Comparison of ENCODE assay signal across 10 mouse cellular contexts in genomic region chr4:154948066-154948939, GRCm38 (mm10). TPM values are rescaled to one million over a fixed set of nuclear protein-coding genes. Genes with fewer than 3 reads are reported as not detected.
DNase-seq lines count a peak whose midpoint lies in the region; ATAC-seq and TF ChIP-seq lines count a peak whose summit lies in the region.
"Had no signal": no experiment of that assay in that cellular context is flagged by ENCODE, and none has a peak within 500 bp of the region (broad histone marks: within the 10 kb centered on the region; RNA-seq: fewer than 3 reads in every experiment).

No protein-coding gene starts in this region.

- H3K4me2 ChIP-seq in hindbrain, embryonic 11.5 days (replicated peaks; ENCODE audit: low read depth, low read length): peak overlapping the region; percentile 23
- no peak overlapping the region for H3K4me2 ChIP-seq in stomach, postnatal 0 days (replicated peaks; ENCODE audit: low read depth)

- DNase-seq in retina, postnatal 1 day: peak; percentile 86
- no peak for DNase-seq in retina, embryonic 14.5 days (ENCODE audit: low spot score)
- DNase-seq in hindbrain, embryonic 11.5 days (ENCODE audit: low spot score): peak; percentile 55
- DNase-seq in lung, postnatal 14 days: peak; percentile 37
- DNase-seq in stomach, postnatal 0 days (ENCODE audit: low spot score): no peak
- no peak for DNase-seq in kidney, adult 9 months
- DNase-seq: kidney, adult 8-10 months; spleen, adult 18-20 months had no signal

- H3K9ac ChIP-seq in hindbrain, embryonic 11.5 days (ENCODE audit: low read depth, low read length): no peak overlapping the region
- H3K9ac ChIP-seq in stomach, postnatal 0 days (ENCODE audit: low read length): no peak overlapping the region

- H3K9me3 ChIP-seq in hindbrain, embryonic 11.5 days (ENCODE audit: control insufficient read depth, low read length): no peaks in the 10 kb centered on the region
- H3K9me3 ChIP-seq in stomach, postnatal 0 days (ENCODE audit: control insufficient read depth, low read length): no peaks in the 10 kb centered on the region

- 49% methylated on average over 14 of the region's 14 CpGs for WGBS in hindbrain, embryonic 11.5 days
- WGBS in stomach, postnatal 0 days: 37% methylated on average over 14 of the region's 14 CpGs

- H3K36me3 ChIP-seq in hindbrain, embryonic 11.5 days (ENCODE audit: control insufficient read depth, insufficient read depth, low read length): no peaks in the 10 kb centered on the region
- no peaks in the 10 kb centered on the region for H3K36me3 ChIP-seq in stomach, postnatal 0 days (ENCODE audit: control insufficient read depth, insufficient read depth, low read length)

- H3K27me3 ChIP-seq in hindbrain, embryonic 11.5 days (ENCODE audit: control insufficient read depth, insufficient read depth, low read length): peaks cover 8% of the 10 kb centered on the region
- H3K27me3 ChIP-seq in stomach, postnatal 0 days (ENCODE audit: control insufficient read depth, insufficient read depth, low read length): peaks cover 2% of the 10 kb centered on the region; the same call in 1 of the 2 replicates

- peak overlapping the region; percentile 81 for H3K27ac ChIP-seq in hindbrain, embryonic 11.5 days (ENCODE audit: low read depth, low read length)
- no peak overlapping the region for H3K27ac ChIP-seq in stomach, postnatal 0 days (replicated peaks)
- H3K27ac ChIP-seq: macrophage had no signal

- H3K4me3 ChIP-seq in hindbrain, embryonic 11.5 days (ENCODE audit: low read depth, low read length): no peak overlapping the region
- H3K4me3 ChIP-seq in stomach, postnatal 0 days (ENCODE audit: low read depth, low read length): no peak overlapping the region

- H3K4me1 ChIP-seq in hindbrain, embryonic 11.5 days (replicated peaks; ENCODE audit: control insufficient read depth, insufficient read depth, low read length): peaks cover 19% of the 10 kb centered on the region
- no peaks in the 10 kb centered on the region for H3K4me1 ChIP-seq in stomach, postnatal 0 days (replicated peaks; ENCODE audit: control insufficient read depth, insufficient read depth)

- no peak for TF ChIP-seq CTCF in stomach, postnatal 0 days (IDR thresholded peaks at IDR 0.05; ENCODE audit: low read depth)

- 0 out of 2 replicates have a peak, but pooled peaks have one; percentile 15 for ATAC-seq in hindbrain, embryonic 11.5 days (ENCODE audit: low FRiP score)
- no peak for ATAC-seq in stomach, postnatal 0 days (ENCODE audit: low FRiP score, low TSS enrichment)
- no peak for ATAC-seq in erythroblast, adult 5-6 weeks (replicated peaks; ENCODE audit: low FRiP score, poor library complexity, severe bottlenecking)

- TF ChIP-seq EP300 in stomach, postnatal 0 days (optimal IDR thresholded peaks at IDR 0.05): no peak

RNA-seq across cellular contexts. Expression of gene Hes5, which starts 12.4 kb away (rescaled TPM):
- 159 and 269 TPM in 2 replicates for polyA plus RNA-seq in hindbrain, embryonic 11.5 days (2014; fragmentation: Nextera tagmentation; extraction: Ambion mirVana)
- polyA plus RNA-seq in stomach, postnatal 0 days (2015; fragmentation: Nextera tagmentation; extraction: Ambion mirVana): 0.24 and 0.36 TPM in 2 replicates
- total RNA-seq in erythroblast, adult 5-6 weeks (2015; ENCODE audit: low replicate concordance): not detected in 2 replicates
- total RNA-seq in erythroblast, adult 5-6 weeks (2017; ENCODE audit: low replicate concordance): not detected in 2 replicates
- polyA plus RNA-seq: macrophage had no signal

RNA-seq across cellular contexts. Expression of gene Pank4, which starts 15.6 kb away (rescaled TPM):
- 31.5 and 37.4 TPM in 2 replicates for polyA plus RNA-seq in hindbrain, embryonic 11.5 days (2014; fragmentation: Nextera tagmentation; extraction: Ambion mirVana)
- polyA plus RNA-seq in stomach, postnatal 0 days (2015; fragmentation: Nextera tagmentation; extraction: Ambion mirVana): 14.8 and 14.9 TPM in 2 replicates
- 11.7 and 19.6 TPM in 2 replicates for total RNA-seq in erythroblast, adult 5-6 weeks (2015; ENCODE audit: low replicate concordance)
- total RNA-seq in erythroblast, adult 5-6 weeks (2017; ENCODE audit: low replicate concordance): 11.1 and 11.2 TPM in 2 replicates

RNA-seq across cellular contexts. Expression of gene Tnfrsf14, which starts 19.9 kb away (rescaled TPM):
- polyA plus RNA-seq in hindbrain, embryonic 11.5 days (2014; fragmentation: Nextera tagmentation; extraction: Ambion mirVana): 1.0 and 1.1 TPM in 2 replicates
- 0.61 TPM in 2 replicates for polyA plus RNA-seq in stomach, postnatal 0 days (2015; fragmentation: Nextera tagmentation; extraction: Ambion mirVana)
- total RNA-seq in erythroblast, adult 5-6 weeks (2015; ENCODE audit: low replicate concordance): 634 and 677 TPM in 2 replicates
- 775 and 846 TPM in 2 replicates for total RNA-seq in erythroblast, adult 5-6 weeks (2017; ENCODE audit: low replicate concordance)

RNA-seq across cellular contexts. Expression of gene Fam213b, which starts 49.4 kb away (rescaled TPM):
- 39.8 and 41.4 TPM in 2 replicates for polyA plus RNA-seq in hindbrain, embryonic 11.5 days (2014; fragmentation: Nextera tagmentation; extraction: Ambion mirVana)
- polyA plus RNA-seq in stomach, postnatal 0 days (2015; fragmentation: Nextera tagmentation; extraction: Ambion mirVana): 62.1 and 65.4 TPM in 2 replicates
- total RNA-seq in erythroblast, adult 5-6 weeks (2015; ENCODE audit: low replicate concordance): 3.6 and 8.8 TPM in 2 replicates
- total RNA-seq in erythroblast, adult 5-6 weeks (2017; ENCODE audit: low replicate concordance): 2.3 and 2.5 TPM in 2 replicates

Comparison
In these comparisons a context has a peak if more than half of its experiments do, and no peak if none do; other contexts are left out.
1. DNase-seq: peak in retina, postnatal 1 day (single experiment), hindbrain, embryonic 11.5 days (single experiment) and lung, postnatal 14 days (single experiment); none in retina, embryonic 14.5 days (single experiment), stomach, postnatal 0 days (single experiment) and kidney, adult 9 months (single experiment).
2. RNA of gene Hes5, which starts 12.4 kb away (polyA plus RNA-seq): 159 to 269 TPM in hindbrain, embryonic 11.5 days; 0.24 to 0.36 TPM in stomach, postnatal 0 days; every median in the first group is over 100 times any median in the second.